Mouse (Mus musculus): ENCODE data around the gene Atg7.

Gene Atg7

DNA sequence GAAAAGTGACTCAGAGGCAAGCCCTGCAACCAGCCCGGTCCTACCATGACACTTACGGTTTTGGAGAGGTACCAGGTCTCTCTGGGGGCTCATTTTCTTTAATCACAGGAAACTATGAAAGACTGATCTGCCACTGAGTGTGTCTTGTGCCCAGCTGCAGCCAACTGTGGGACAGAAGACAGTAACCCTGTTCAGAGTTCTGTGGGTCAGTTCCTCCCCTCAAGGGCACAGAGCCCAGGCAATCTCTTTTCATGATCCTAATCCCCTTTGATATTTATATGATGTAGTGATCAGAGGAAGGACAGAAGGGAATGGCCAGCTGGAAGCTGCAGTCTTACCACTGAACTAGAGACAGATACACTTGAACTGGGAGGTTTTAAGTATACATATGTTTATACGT is 92.2 kb downstream of the Atg7 start:
- DNase-seq (ENCODE audit: low spot score): no peak

DNA sequence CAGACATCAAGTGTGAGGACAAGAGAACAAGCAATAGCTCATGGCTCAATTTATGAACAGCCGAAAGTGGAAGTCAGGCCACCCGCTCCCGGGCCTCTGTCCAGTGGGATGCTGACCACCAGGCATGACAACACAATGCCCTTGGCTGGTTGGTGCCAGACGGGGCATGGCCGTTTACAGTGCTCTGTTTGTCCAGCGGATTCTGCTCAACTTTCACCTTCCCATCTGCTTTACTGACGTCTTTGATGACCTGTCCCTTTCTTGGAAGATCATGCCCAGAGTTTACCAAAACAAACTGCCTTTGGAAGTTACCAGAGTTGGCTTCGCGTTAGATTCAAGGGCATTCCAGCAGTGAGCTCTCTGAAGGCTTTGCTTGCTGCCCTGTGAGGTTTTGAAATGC is 93.5 kb downstream of the Atg7 start:
- DNase-seq (ENCODE audit: low spot score): no peak

DNA sequence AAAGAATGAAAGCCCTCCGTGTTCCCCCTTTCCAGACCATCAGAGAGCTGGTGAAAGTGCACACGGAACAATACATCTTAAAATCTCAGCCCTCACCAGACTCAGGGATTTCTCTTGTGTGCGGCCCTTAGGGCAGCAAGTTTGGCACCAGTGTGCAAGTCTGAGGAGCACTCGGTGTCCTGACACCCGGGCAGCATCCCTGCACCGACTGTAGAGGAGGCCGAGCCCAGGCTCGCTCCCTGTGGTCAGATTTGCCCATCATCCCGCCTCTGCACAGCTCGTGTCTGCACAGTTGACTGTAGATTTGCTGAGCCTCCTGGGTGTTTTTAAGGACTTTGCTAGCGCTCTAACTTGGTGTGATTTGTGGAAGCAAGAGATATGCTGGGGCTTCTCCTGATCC is 94.3 kb downstream of the Atg7 start:
- no peak for DNase-seq (ENCODE audit: low spot score)

DNA sequence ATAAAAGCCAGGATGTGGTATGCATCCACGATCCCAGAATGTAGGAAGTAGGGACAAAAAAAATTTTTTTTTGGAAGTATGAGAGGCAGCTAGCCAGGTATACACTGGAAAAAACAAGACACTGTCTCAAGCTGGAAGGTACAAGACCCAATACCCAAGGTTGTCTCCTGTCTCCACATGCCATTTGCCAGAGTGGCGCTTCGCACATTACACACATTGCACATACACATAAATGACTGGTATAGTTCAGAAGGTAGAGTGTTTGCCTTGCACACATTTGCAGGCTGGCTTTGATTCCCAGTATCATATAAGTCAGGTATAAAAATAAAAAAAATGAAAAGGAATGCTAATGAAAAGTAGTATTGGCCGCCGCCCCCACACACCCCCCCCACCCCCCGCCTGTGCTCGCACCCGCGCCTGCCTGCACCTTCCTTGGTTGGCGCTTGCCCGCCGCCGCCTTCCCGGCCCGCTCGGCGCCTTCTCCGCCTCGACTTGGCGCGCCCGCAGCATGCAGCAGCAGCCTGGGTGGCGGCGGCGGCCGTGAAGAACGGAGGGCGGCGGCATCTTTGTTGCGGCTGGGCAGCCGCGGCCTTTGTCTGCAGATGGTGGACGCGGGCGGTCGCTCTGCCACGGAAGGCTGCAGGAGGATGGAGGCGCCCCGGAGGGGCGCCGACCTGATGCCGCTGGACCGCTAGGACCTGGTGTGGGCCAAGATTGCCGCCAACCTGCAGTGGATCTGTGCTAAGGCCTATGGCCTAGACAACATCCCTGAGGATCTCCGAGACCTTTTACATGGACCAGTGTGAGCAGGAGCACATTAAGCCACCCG is 95.2 kb downstream of the Atg7 start:
- no peak for DNase-seq (ENCODE audit: low spot score)

DNA sequence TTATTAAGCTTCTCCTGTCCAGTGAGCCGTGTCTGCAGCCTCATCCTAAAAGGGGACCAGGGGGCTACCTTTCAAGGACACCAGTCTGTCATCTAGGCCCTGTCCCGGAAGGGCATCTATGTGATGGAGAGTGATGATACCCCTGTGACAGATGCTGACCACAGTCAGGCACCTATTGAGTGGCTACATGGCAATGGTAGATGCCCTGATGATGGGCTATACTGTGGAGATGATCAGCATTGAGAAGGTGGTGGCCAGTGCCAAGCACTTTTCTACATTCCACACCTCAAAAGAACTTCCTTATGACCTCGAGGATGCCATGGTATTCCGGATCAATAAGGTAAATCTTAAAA is 95.8 kb downstream of the Atg7 start:
- DNase-seq (ENCODE audit: low spot score): no peak

DNA sequence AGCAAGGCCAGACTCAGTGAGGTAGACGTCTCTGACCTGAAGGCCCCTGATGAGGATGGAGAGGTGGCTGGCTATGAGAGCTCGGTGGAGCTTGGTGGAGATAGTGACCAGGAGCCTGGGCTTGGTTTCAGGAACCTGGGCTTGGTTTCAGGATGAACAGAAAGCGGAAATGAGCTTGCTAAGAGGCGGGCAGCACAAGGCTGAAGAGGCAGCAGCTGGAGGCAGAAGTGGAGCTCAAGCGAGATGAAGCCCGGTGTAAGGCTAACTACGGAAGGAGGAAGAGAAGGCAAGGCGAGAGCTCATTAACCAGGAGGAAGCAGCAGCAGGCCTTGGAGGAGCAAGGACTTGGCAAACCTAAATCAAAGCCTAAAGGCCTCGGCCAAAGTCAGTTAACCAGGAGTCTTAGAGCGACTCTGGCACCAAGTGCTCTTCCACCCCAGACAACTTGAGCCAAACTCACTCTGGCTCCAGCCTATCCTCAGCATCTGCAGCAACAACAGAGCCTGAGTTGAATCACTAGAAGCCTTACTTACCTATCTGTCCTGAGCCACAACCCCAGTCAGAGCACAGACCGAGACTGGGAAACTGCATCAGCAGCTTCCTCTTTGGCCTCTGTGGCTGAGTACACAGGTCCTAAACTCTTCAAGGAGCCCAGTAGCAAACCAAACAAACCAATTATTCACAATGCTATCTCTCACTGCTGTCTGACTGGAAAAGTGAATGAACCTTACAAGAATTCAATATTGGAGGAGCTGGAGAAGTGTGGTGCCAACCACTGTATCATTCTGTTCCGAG is 99.5 kb downstream of the Atg7 start:
- DNase-seq (ENCODE audit: low spot score): no peak

DNA sequence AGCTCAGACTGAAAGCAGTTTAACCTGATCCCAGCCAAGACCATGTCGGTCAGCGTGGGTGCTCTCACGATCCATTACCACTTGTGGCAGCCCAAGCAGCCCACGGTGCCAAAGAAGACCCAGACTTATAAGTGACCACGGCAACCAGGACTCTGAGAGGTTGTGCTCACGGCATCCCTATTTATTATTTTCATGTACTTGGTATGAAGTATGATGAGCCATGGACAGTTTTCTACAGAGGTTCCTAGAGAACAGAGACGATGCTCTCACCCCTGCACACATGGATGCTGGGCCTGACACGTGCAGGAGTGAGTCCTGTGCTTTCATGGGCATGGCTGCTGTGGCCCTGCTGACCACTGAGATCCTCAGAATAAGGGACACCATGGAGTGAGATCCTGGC is 100.2 kb downstream of the Atg7 start:
- no peak for DNase-seq (ENCODE audit: low spot score)

DNA sequence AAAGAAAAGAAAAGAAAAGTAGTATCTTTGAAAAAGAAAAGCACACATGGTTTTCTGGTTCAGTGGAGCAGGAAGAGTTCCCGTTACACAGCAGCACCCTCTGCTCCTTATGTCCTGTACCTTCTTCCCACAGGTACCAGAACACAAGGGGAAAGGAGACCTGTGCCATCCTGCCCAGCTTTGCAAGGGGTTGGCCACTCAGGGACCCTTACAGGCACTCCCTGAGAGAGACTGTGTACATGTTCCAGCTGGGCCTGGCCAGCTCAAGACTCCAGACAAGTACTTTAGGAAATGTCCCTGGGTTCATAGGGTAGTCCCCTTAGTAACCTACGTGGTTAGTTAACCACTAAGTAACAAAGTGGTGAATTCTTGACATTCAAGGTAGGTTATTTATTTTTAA is 100.9 kb downstream of the Atg7 start:
- DNase-seq (ENCODE audit: low spot score): no peak

DNA sequence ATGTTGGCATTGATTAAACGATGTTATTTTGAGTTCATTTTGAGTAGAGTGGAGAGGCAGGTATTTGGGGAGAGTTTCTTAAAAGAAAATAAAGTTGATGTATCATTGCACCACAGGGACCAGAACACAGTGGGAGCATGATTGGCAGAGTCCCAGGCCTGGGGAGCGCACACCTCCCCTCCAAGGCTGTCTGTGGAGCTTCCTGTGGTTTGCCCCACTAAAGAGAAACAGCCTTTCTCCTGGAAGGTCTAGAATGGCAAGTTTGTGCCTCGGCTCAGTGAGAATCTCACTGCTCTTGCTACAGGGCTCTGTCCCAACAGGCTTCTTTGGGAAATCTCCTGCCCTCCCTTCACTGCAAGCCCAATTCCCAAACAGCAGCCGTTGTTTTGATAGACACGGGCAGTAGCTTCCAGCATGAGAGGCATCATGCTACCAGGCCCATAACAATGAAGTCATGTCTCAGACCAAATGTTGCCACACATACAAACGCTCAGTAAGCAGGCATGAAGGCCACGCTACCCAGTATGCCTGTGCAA is 103.6 kb downstream of the Atg7 start:
- no peak for DNase-seq (ENCODE audit: low spot score)

DNA sequence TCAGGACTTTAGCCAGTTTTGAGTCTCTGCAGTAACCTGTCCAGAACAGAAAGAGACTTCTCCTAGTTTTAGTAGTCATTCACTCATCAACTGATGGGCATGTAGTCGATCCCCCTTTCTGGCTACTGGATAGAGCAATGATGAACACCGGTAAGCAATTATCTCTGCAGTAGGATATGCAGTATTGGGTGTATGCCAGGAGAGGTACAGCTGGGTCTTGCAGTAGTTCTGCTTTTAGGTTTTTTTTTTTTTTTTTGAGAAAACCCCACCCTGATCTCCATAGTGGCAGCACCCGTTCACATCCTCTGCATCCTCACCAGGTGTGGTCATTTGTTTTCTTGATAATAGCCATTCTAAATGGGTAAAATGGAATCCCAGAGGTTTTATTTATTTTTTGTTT is 105.5 kb downstream of the Atg7 start:
- DNase-seq (ENCODE audit: low spot score): no peak

DNA sequence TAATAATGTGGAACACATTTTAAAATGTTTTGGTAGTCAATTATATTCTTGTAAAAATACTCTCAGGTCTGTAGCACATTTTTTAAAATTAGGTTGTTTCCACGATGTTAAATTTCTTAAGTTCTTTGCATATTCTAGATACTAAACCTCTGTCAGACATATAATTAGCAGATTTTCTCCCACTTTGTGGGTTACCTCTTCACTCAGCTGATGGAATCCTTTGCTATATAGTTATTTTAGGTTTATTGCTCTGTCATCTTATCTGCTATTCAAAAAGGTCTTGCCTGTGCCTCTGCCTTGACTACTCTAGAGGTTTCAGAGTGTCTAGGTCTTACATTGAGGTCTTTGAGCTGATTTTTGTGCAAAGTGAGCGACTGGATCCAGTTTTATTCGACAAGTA is 106.0 kb downstream of the Atg7 start:
- no peak for DNase-seq (ENCODE audit: low spot score)

DNA sequence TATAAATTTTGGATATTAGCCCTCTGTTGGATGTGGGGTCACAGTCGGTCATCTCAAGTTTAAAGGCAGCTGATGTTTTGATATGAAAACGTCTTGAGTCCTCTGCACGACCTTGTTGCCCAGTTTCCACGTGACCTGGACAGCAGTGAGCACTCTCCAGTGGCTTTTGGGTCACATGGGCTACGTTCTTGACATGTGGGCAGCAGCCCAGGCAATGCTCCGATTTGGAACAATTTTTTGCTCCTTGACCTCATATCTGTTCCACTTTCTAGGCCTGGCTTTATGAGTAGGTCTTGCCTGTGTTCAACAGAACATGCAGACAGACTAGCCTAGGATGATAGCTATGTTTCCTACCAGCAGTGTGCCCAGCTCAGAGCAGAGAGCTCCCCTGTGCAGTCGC is 115.9 kb downstream of the Atg7 start:
- no peak for DNase-seq (ENCODE audit: low spot score)

DNA sequence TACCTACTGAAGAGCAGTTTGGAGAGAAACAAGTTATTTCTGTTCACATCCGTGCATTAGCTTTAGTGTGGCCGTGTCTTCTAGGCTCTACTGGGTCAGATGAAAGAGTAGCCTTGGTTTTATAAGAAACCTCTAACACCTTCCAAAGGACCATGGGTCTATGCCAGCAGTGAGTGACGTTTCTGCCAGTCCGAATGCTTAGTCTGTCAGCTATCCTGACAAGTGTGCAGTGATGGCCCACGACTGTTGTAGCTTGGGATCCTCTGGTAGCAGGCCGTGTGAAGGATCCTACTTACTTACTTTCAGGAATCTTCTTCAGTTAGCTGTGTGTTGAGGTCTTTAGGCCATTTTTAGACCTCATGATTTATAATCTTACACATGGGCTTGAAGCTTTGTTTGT is 123.4 kb downstream of the Atg7 start:
- no peak for DNase-seq (ENCODE audit: low spot score)

DNA sequence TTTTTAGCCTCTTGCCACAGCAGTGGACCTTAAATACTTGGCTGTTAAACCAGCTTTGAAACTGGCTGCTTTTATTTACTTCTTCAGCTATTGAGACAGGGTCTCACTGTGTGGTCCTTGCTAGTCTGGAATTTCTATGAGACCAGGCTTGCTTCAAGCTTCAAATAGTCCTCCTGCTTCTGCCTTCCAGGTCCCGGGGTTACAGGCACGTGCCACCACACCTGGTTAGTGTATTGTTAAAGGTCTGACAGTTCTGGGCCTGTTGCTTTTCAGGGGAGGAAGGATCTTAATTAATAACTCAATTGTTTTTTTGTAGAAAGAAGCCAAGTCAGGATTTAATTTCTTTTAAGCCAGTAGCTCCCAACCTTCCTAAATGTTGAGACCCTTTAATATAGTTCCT is 124.8 kb downstream of the Atg7 start:
- no peak for DNase-seq (ENCODE audit: low spot score)

DNA sequence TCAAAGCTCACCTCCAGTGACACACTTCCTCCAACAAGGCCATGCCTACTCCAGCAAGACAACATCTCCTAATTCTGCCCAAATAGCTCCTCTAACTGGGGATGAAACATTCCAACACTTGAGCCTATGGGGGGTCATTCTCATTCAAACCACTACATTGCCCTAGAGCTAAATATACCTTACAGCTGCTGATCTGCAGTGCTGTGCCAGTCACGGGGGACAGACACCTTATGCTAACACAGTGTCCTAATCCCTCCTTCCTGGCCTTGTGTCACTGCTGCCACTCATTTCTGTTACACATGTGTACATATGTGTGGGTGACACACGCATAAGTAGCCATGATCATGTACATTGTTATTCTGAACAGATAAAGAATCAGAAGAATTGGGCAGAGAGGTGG is 127.4 kb downstream of the Atg7 start:
- DNase-seq (ENCODE audit: low spot score): no peak

DNA sequence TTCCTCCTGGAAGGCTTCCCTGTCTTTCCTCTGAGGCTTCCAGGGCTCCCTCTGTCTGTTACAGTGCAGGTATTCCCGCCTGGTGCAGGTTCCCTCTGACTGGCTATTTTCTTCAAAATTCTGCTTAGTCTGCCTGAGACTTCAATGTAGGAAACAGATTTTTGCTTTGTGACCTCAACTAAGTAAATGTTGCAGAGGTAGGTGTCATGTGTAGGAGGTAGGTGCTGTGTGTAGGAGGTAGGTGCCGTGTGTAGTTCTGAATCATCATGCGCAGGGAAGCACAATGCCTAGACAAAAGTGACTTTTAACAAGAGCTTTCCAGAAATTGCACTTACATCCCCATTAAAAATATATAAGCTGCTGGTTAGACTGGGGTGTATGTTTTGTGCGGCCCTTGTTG is 128.6 kb downstream of the Atg7 start:
- DNase-seq (ENCODE audit: low spot score): no peak

DNA sequence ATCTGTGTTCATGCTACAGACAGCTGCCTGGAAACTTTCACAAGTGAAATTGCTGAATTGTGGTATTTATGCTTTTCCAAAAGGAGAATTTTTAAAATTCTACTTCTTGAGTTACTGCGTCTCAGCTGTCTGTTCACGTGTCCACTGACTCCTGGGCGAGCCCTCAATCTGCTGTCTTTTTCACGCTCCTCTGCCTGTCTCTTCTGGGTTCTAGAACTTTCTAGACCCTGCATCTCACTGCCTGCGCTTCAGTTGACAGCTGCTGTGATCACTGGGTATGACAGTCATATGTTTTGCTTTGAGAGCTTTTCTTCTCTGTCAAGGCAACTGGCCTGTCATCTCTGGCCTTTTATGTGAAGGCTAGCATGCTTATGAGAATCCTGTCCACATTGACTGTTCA is 132.3 kb downstream of the Atg7 start:
- no peak for DNase-seq (ENCODE audit: low spot score)

DNA sequence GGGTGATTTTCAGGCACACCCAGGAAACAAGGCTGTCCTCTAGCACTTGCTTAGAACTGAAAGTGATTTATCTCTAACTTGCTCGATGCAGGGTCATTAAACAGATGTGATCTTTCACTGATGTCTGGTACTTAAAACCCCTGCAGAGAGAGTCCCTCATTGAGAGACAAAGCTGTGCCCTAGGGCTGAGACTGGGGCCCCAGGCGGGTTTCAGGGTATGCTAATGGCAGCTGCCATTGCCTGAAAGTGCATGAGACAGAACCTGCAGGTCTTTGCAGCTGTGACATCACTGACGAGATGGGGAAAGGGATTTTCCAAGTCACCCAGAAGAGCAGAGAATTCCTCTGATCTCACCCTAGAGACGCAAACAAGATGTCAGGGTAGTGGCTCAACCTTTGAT is 135.0 kb downstream of the Atg7 start:
- no peak for DNase-seq (ENCODE audit: low spot score)

DNA sequence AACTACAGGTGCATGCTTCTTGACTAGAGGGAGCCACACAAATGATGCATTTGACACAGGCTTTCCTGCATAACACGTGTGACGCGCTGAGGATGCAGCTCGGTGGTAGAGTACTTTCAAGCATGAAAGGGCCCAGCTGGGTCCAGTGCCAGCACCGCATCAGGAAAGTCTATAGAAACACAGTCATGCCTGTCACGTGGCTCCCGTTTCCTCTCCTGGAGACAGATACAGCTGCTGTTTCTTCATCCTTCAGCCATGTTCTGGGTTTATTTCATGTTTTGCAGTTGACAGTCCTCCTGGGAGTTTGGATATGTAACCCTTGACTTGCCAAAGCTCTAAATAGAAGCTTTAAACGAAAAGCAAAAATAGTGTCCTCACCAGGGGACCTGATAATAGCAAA is 135.8 kb downstream of the Atg7 start:
- DNase-seq (ENCODE audit: low spot score): no peak

DNA sequence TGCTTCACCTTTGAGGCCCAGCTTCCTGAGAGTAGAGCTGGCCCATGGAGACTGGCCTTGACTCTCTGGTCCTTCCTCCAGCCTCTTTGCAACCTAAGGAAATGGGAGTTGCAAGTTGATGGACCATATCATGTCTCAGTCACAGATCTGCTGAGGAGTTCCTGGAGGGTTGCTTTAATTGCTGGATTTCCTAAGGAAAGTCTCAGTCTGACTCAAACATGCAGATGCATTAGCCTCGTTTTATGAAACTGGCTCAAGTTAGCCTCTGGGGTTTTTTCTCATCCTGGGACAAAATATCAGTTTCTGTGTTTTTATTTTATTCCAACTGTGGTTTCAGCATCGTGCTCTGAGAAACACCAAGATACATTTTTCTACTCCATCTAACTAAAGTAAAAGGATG is 137.7 kb downstream of the Atg7 start:
- no peak for DNase-seq (ENCODE audit: low spot score)

DNA sequence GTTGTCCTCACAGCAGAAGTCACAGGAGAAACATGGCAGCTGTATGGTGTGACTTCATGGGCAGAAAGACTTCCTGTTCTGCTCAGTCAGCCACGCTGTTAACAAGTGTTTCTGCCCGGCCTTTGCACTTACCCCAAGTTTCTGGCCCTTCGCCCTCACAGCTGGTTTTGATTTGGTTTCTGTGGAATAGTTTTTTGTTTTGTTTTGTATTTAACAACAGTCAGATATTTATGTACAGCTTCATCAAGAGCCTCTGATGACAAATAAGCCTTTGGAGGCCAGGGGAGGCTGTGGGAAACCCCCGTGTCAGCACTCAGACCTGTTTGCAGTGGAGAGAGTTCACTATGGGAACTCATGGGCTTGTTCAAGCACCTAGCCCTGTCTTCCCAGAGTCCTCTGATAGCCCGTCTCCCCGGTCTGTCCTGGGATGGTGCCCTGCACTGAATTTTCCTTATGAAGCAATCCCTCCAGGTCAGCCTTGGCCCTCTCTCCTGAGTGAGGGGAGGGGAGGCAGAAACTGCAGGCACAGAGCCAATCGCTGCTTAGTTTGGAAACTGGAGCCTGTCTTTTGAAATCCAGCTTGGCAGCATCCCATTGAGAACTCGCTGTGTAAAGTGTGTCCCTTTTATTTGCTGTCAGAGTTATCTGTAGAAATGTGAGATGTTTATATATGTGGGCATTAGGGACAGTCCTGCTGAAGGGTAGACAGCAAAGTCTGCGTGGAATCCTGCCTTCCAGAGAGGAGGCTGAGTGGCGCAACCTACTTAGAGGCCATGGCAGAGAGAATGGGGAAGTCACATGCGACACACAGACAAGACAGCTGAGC is 138.7 kb downstream of the Atg7 start:
- no peak for DNase-seq (ENCODE audit: low spot score)

DNA sequence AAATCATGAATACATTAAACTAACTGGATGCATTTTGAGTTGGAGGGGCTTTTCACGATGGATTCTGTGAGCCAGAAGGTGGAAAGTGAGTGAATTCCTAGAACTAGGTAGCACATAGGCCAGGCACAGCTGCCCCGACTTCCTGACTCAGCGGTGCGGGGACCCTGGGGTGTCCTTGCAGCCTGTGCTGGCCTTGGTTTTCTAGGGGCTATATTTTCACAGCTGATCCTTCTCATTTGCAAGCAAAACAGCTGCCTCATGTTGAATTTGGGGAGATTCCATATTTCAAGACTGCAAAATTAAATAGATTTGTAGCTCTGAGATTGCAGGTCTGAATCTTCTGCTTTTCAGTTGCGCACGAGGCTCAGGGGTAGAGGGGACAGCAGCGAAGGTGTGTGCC is 139.6 kb downstream of the Atg7 start:
- no peak for DNase-seq (ENCODE audit: low spot score)

DNA sequence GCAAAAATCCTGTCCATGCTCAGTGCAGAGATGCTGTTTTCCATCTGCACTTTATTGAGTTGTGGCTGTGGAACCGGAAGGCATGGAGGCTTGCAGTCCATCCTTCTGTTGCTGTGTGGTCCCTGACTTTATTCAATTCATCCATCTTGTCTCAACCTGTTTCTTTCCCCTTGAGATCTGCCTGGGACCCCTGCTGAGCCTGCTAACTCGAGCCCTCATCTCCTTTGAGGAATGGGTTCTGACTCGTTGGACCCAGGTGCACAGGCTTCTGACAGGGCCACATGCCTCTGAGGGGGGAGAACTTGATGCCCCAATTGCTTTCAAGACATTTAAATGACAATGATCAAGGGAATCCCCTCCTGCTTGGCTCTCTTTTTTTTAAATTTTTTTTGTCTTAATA is 143.6 kb downstream of the Atg7 start:
- DNase-seq (ENCODE audit: low spot score): no peak
